Mouse (Mus musculus) spleen, postnatal 10 days (tissue): ENCODE results near the gene Gm20431.

Experiments
- DNase-seq, 2 experiments: peaks; one replicate each; pipeline ENCODE4 v3.0.0; 2021 to 2022; ENCODE audit warnings: low spot score in 2 of 2

The Gm20431 gene

GRCm38 (mm10) chr2:167602364-167602763 lies 58.9 kb downstream of the Gm20431 start:
- DNase-seq: no peak

- no peak for DNase-seq
Measured at GRCm38 (mm10) chr2:167600481-167600995, 60.8 kb downstream of the Gm20431 start.

GRCm38 (mm10) chr2:167599917-167600316 lies 61.4 kb downstream of the Gm20431 start:
- DNase-seq: no peak

GRCm38 (mm10) chr2:167599195-167599594 lies 62.1 kb downstream of the Gm20431 start:
- DNase-seq: no peak

DNA sequence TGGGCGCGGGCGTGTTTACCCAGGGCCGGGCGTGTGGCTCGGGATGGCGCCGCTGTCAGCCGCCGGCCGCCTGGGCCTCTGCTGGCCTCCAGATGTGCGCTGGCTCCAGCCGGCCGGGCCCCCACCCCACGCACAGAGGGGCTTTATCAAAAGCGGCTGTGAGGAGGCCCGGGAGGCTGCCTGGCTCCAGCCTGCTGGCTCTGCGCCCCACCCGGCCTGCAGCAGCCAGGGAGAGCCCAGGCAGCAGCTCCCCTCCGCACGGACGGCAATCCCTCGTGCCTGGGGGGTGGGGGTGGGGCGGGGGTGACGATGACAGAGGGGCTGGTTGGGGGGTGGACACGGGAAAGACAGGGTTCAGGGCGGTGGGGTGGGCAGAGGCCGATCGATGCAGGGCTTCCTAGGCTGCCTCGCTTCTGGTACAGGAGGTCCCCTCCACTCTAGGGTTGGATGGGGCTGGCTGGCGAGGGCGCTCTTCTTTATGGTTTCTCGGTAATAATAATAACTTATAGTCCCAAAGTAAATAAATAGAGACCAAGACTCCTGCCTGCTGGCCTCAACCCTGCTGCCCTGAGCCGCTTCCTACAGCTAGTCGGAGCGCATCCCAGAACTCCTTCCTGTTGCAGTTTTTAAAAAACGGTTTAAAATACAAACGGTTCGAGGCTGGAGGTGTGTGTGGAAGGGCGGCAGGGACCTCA lies 63.7 kb downstream of the Gm20431 start:
- no peak for DNase-seq

GRCm38 (mm10) chr2:167596726-167597491 lies 64.4 kb downstream of the Gm20431 start:
- no peak for DNase-seq

DNA sequence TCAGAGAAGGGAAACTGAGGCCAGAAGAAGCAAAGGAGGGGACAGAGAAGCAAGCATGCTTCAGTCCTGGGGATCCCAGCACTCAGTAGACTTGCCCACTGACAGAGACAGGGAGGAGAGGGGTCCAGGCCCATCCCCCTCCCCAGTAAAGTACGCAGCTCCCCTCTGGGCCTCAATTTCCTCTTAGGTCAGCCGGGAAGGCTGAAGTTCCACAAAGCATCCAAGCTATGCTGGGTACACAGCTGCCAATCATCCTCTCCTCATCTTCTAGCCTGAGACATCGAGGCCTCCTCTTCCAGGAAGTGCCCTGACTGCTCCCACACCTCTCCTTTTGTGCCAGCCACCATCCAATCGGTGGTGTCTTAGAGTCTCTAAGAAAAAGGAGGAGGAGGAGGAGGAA lies 65.0 kb downstream of the Gm20431 start:
- DNase-seq: no peak

- no peak for DNase-seq
Measured at GRCm38 (mm10) chr2:167595761-167596171, 65.5 kb downstream of the Gm20431 start.

DNA sequence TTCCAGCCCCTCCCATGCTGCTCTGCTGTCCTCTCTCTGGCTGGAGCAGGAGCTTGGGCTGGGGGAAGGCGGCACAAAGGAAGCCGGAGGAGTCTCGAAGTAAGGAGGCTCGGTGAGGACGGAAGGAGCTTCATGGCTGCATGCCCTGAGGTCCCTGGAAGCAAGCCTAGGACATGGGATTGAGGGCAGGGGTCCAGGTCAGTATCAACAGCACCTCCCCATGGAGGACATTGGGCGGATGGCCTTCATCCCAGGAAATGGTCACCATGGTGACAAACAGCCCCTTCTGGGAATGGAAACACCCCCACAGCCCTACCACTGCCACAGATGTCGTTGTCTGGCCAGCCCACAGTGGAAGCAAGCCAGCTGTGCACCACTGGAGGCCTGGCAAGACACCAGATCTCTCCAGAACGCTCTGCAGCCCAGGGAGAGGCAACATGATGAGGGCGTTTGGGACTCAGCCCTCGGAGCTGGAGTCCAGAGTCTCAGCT lies 66.8 kb downstream of the Gm20431 start:
- peak in 1 of 2 experiments; percentile 46 for DNase-seq

DNA sequence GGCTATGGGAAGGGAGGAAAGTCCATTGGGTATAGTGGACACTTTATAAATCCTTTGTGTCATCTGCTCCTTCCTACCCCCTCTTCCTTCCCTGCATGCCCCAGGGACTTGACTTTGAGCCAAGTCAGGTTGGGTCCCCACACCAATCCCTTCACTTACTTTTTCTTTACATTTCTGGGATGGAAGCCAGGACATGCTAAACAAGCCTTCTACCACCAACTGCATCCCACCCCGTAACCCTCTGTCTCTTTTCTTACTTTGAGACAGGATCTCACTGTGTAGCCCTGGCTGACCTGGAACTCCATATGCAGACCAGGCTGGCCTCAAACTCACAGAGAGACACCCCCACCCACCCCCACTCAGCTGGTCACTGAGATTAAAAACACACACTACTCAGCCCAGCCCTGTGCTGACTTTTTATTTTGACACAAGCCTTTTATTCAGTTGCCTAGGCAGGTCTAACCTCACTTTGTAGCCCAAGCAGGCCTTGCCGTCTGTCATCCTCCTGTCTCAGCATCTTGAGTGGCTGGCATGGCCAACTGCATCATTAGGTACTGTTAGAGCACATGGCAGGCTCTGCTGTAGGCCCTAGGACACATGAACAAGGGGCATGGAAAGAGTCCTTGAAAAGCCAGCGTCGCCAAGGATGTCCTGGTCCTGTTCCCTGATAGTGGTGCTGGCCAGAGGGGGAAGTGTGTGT lies 67.6 kb downstream of the Gm20431 start:
- DNase-seq: no peak

GRCm38 (mm10) chr2:167588774-167589577 lies 72.3 kb downstream of the Gm20431 start:
- peak; percentile 65 to 71 for DNase-seq

DNA sequence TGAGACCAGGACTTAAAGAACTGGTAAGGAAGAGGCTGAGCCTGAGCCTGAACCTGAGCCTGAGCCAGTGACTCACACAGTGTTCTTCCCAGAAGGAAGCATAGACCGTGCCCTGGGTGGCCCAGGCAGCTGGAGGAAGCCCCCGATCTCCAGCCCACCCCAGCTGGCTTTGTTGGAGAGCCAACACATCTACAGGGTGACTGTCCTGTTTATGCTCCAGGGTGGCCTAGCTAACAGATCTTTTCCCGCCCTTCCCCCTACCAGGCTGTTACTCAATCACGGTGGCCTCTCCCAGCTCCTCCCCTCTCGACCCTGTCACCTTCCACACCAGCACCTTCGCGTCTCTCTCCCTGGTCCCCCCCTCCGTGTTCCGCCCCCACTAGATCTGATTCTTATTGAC lies 74.3 kb downstream of the Gm20431 start:
- DNase-seq: no peak

GRCm38 (mm10) chr2:167586041-167586440 lies 75.3 kb downstream of the Gm20431 start:
- no peak for DNase-seq

DNA sequence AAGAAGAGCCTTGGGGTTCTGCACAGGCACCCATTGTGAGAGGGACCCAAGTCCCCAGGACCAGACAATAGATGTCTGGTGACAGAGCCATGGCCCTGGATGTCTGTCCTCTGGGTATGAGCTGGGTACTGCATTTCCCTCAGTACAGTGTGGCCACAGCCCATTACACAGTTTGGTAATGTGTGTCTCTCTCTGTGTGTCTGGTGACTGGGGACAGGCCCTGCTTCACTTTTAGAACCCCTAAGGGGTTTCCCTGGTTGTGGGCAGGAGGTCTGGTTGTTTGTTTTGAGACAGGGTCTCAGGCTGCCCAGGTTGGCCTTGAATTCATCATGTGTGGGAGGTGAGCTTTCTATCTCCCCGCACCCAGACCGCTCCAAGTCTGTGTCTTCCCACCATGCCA lies 76.0 kb downstream of the Gm20431 start:
- DNase-seq: no peak

DNA sequence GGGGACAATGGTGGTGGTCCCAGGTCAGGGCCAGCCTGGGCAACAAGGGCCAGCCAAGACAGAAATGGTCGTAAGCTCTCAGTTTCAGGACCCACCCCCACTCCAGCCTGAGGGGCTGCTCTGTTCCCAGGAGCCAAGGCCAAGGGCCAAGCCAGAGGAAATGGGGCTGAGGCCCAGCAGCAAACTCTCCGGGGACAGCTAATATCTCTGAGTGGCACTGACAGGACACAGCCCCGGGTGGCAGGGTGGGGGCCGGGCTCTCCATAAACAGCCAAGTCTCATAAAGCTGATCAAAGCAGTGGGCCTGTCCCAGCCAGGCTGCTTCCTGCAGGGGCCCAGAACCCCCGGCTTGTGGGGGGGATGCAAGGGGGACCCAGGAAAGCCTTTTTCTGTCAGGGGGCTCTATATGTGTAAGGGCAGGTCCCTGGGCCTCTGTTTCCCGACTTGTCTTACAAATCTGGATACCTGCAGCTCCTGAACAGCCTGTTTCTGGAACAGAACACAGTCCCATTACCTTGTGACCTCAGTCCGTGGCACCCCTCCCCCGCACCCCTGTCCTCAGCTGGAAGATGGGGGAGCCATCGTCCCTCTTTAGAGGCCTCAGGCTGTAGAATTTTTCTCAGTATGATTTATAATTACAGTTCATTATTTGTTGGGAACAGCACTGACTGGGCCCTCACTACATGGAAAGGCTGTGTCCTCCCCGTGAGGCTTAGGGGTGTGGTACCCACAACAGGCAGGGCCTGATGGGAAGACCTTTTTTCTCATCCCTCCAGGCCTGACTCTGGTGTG lies 77.9 kb downstream of the Gm20431 start:
- DNase-seq: no peak

DNA sequence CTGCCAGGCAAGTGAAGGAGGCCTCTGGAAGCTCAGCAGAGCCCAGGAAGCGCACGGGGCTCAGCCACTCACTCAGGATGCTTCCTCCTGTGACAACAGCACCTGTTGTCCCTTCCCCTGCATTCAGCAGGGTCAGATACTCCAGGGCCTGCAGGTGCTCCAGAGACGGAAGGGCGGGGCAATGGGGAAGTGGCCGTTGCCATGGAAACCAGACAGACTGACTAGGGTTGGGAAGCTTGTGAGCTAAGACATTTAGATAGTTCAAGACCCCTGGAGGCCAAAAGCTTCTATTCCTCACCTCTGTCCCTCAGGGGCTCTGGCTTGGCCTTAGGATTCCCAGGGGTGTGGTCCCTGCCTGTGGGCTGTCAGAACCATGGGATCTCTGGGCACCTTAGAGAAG lies 82.8 kb downstream of the Gm20431 start:
- DNase-seq: peak in 1 of 2 experiments; percentile 66

DNA sequence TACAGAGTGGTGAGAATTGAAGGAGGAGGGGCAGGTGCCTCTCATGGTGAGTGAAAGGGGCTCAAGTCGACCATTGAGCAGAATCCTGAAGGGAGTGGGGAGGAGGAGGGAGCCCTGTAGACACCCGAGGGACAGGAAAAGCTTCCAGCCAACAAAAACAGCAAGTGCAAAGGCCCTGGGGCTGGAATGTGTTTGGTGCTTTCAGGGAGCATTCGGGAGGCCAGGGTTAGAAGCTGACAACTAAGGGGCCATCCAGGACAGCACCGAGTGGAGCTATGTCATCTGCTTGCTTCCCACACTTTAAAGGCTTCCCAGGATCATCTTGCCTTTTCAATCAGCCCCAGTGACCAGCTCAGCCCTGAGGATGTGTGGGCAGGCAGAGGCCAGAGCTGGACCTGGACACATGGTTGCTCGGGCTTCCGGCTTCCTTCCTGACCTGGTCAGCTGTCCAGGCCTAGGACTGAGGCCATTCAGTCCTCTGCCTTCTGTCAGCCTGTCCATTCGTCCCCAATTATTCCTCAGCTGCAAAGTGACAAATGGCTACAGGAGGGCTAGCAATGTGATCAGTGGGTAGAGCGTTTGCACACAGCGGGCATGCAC lies 84.0 kb downstream of the Gm20431 start:
- no peak for DNase-seq

- no peak for DNase-seq
Measured at GRCm38 (mm10) chr2:167576121-167576620, 85.1 kb downstream of the Gm20431 start.

- no peak for DNase-seq
Measured at GRCm38 (mm10) chr2:167575581-167575980, 85.7 kb downstream of the Gm20431 start.

DNA sequence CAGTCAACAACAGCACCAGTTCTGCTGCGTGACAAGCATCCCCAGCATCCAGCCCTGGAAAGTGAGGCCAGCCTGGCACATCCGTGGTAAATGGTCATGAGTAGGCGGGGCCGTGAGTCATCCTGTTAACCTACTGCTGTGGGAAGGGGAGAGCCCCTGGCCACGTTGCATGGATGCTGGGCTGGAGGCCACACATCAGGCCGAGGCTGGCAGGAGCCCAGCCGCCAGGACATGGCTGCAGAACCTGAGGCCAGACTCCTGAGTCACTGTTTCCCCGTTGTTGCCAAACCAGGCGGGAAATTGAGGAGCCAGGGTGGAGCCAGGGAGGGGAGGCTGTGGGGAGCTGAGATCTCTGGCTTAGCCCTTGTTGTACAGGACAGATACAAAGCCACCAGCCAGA lies 86.5 kb downstream of the Gm20431 start:
- DNase-seq: no peak
